Mouse (Mus musculus) erythroblast, embryonic 14.5 days (primary cell): Measurements from ENCODE around the gene Syngr3.
"Not testable (repeated sequence)": the region's sequence is repeated elsewhere in the genome, so short reads cannot be mapped to it uniquely, and the experiment has no call there.

Experiments used
- GATA1 ChIP-seq: IDR thresholded peaks from 2 replicates; pipeline ENCODE4 v1.6.1; 2012; ENCODE audit warnings: low read length, inconsistent platforms, mixed read lengths
- TAL1 ChIP-seq: IDR thresholded peaks from 3 replicates; pipeline ENCODE4 v1.6.1; 2012; ENCODE audit warnings: low read length, inconsistent platforms, mixed read lengths

- not testable (repeated sequence) for TF ChIP-seq GATA1, TAL1
Observed at GRCm38 (mm10) chr17:24669214-24669544, 20.6 kb downstream of the Syngr3 start.
